Mouse (Mus musculus): ENCODE measurements around the gene Avpi1. TPM values are rescaled to one million over a fixed set of nuclear protein-coding genes. Genes with fewer than 3 reads are reported as not detected.

Avpi1 gene
- polyA plus RNA-seq (2014; fragmentation: Nextera tagmentation; extraction: Ambion mirVana), result 11.1 and 12.9 TPM in 2 replicates

GRCm38 (mm10) chr19:42128787-42129508, at the start of gene Avpi1:
TSS of gene Avpi1 (minus strand) at chr19:42129059.
- Histone ChIP-seq H3K36me3 (ENCODE audit: control insufficient read depth, insufficient read depth, low read length) (no peaks in the 10 kb centered on the region), H3K27ac (ENCODE audit: low read depth, low read length) (no peak within 1 kb of the TSS), H3K9ac (ENCODE audit: low read length) (peak within 1 kb of the TSS; percentile 71), H3K4me3 (ENCODE audit: low read depth, low read length) (peak within 1 kb of the TSS; percentile 54), H3K27me3 (ENCODE audit: control insufficient read depth, insufficient read depth, low read length) (peaks cover 3% of the 10 kb centered on the region; the same call in 1 of the 2 replicates), H3K4me2 (peak within 1 kb of the TSS; percentile 96), H3K9me3 (ENCODE audit: control insufficient read depth, low read length) (no peaks in the 10 kb centered on the region), H3K4me1 (ENCODE audit: control insufficient read depth, insufficient read depth, low read length) (peaks cover 6% of the 10 kb centered on the region)
- ATAC-seq (ENCODE audit: low FRiP score) (peak; percentile 98), DNase-seq (ENCODE audit: low spot score, missing footprints) (peak; percentile 99)
- under 1% methylated on average over 54 of the region's 54 CpGs for WGBS

- Histone ChIP-seq H3K9ac (ENCODE audit: low read length) (no peak overlapping the region), H3K9me3 (ENCODE audit: control insufficient read depth, low read length) (no peaks in the 10 kb centered on the region), H3K4me1 (ENCODE audit: control insufficient read depth, insufficient read depth, low read length) (no peaks in the 10 kb centered on the region), H3K27ac (ENCODE audit: low read depth, low read length) (no peak overlapping the region), H3K27me3 (ENCODE audit: control insufficient read depth, insufficient read depth, low read length) (no peaks in the 10 kb centered on the region), H3K4me3 (ENCODE audit: low read depth, low read length) (no peak overlapping the region), H3K4me2 (no peak overlapping the region), H3K36me3 (ENCODE audit: control insufficient read depth, insufficient read depth, low read length) (no peaks in the 10 kb centered on the region; the same call in 1 of the 2 replicates)
- WGBS, result 95% methylated on average over 2 of the region's 2 CpGs
- ATAC-seq (ENCODE audit: low FRiP score) (no peak), DNase-seq (ENCODE audit: low spot score, missing footprints) (no peak)
These were observed 48.6 kb upstream of the Avpi1 start for GRCm38 (mm10) chr19:42177461-42177860.

- no peaks in the 10 kb centered on the region for H3K4me1 ChIP-seq (ENCODE audit: control insufficient read depth, insufficient read depth, low read length)
- no peak for ATAC-seq (ENCODE audit: low FRiP score)
- H3K4me2 ChIP-seq, result no peak overlapping the region
- DNase-seq (ENCODE audit: low spot score, missing footprints), result no peak
- no peak overlapping the region for H3K4me3 ChIP-seq (ENCODE audit: low read depth, low read length)
- H3K9me3 ChIP-seq (ENCODE audit: control insufficient read depth, low read length), result no peaks in the 10 kb centered on the region
- no peak overlapping the region for H3K27ac ChIP-seq (ENCODE audit: low read depth, low read length)
- no peaks in the 10 kb centered on the region; the same call in 1 of the 2 replicates for H3K36me3 ChIP-seq (ENCODE audit: control insufficient read depth, insufficient read depth, low read length)
- no peaks in the 10 kb centered on the region for H3K27me3 ChIP-seq (ENCODE audit: control insufficient read depth, insufficient read depth, low read length)
- 72% methylated on average over 7 of the region's 7 CpGs for WGBS
- no peak overlapping the region for H3K9ac ChIP-seq (ENCODE audit: low read length)
These were observed 48.0 kb upstream of the Avpi1 start for GRCm38 (mm10) chr19:42176841-42177240.

- Histone ChIP-seq H3K4me1 (ENCODE audit: control insufficient read depth, insufficient read depth, low read length) (peaks cover 9% of the 10 kb centered on the region; the same call in 1 of the 2 replicates), H3K27me3 (ENCODE audit: control insufficient read depth, insufficient read depth, low read length) (no peaks in the 10 kb centered on the region), H3K9ac (ENCODE audit: low read length) (peak overlapping the region; percentile 84), H3K4me3 (ENCODE audit: low read depth, low read length) (peak overlapping the region; percentile 79), H3K27ac (ENCODE audit: low read depth, low read length) (no peak overlapping the region), H3K36me3 (ENCODE audit: control insufficient read depth, insufficient read depth, low read length) (no peaks in the 10 kb centered on the region), H3K4me2 (peak overlapping the region; percentile 86), H3K9me3 (ENCODE audit: control insufficient read depth, low read length) (no peaks in the 10 kb centered on the region)
- peak; percentile 93 for ATAC-seq (ENCODE audit: low FRiP score)
- 2% methylated on average over 45 of the region's 56 CpGs for WGBS
- peak; percentile 99 for DNase-seq (ENCODE audit: low spot score, missing footprints)
These were observed 41.4 kb upstream of the Avpi1 start for GRCm38 (mm10) chr19:42170025-42170969.

GRCm38 (mm10) chr19:42169322-42169975, 40.6 kb upstream of the Avpi1 start:
- DNase-seq (ENCODE audit: low spot score, missing footprints) (no peak), ATAC-seq (ENCODE audit: low FRiP score) (no peak)
- WGBS, result 80% methylated on average over 10 of the region's 10 CpGs
- H3K27ac ChIP-seq (ENCODE audit: low read depth, low read length), result no peak overlapping the region
- peaks cover 9% of the 10 kb centered on the region; the same call in 1 of the 2 replicates for H3K4me1 ChIP-seq (ENCODE audit: control insufficient read depth, insufficient read depth, low read length)
- no peaks in the 10 kb centered on the region for H3K36me3 ChIP-seq (ENCODE audit: control insufficient read depth, insufficient read depth, low read length)
- H3K4me3 ChIP-seq (ENCODE audit: low read depth, low read length), result no peak overlapping the region
- H3K4me2 ChIP-seq, result no peak overlapping the region
- H3K9me3 ChIP-seq (ENCODE audit: control insufficient read depth, low read length), result no peaks in the 10 kb centered on the region
- H3K27me3 ChIP-seq (ENCODE audit: control insufficient read depth, insufficient read depth, low read length), result no peaks in the 10 kb centered on the region
- H3K9ac ChIP-seq (ENCODE audit: low read length), result no peak overlapping the region

GRCm38 (mm10) chr19:42167489-42167888, 38.6 kb upstream of the Avpi1 start:
- no peak for ATAC-seq (ENCODE audit: low FRiP score)
- Histone ChIP-seq H3K27me3 (ENCODE audit: control insufficient read depth, insufficient read depth, low read length) (no peaks in the 10 kb centered on the region), H3K27ac (ENCODE audit: low read depth, low read length) (no peak overlapping the region), H3K4me1 (ENCODE audit: control insufficient read depth, insufficient read depth, low read length) (peaks cover 9% of the 10 kb centered on the region; the same call in 1 of the 2 replicates), H3K9ac (ENCODE audit: low read length) (no peak overlapping the region), H3K36me3 (ENCODE audit: control insufficient read depth, insufficient read depth, low read length) (no peaks in the 10 kb centered on the region), H3K4me3 (ENCODE audit: low read depth, low read length) (no peak overlapping the region), H3K4me2 (no peak overlapping the region), H3K9me3 (ENCODE audit: control insufficient read depth, low read length) (no peaks in the 10 kb centered on the region)
- WGBS, result 69% methylated on average over 9 of the region's 9 CpGs
- DNase-seq (ENCODE audit: low spot score, missing footprints), result no peak

GRCm38 (mm10) chr19:42166766-42167165, 37.9 kb upstream of the Avpi1 start:
- Histone ChIP-seq H3K27ac (ENCODE audit: low read depth, low read length) (no peak overlapping the region), H3K4me2 (no peak overlapping the region), H3K36me3 (ENCODE audit: control insufficient read depth, insufficient read depth, low read length) (no peaks in the 10 kb centered on the region), H3K27me3 (ENCODE audit: control insufficient read depth, insufficient read depth, low read length) (no peaks in the 10 kb centered on the region), H3K4me1 (ENCODE audit: control insufficient read depth, insufficient read depth, low read length) (peaks cover 9% of the 10 kb centered on the region; the same call in 1 of the 2 replicates), H3K9me3 (ENCODE audit: control insufficient read depth, low read length) (no peaks in the 10 kb centered on the region), H3K9ac (ENCODE audit: low read length) (no peak overlapping the region), H3K4me3 (ENCODE audit: low read depth, low read length) (no peak overlapping the region)
- WGBS, result 57% methylated on average over 3 of the region's 3 CpGs
- ATAC-seq (ENCODE audit: low FRiP score) (no peak), DNase-seq (ENCODE audit: low spot score, missing footprints) (no peak)

- peak; percentile 99 for DNase-seq (ENCODE audit: low spot score, missing footprints)
- peak overlapping the region; percentile 2; the same call in 1 of the 2 replicates for H3K4me3 ChIP-seq (ENCODE audit: low read depth, low read length)
- peak overlapping the region; percentile 30; the same call in 1 of the 2 replicates for H3K4me2 ChIP-seq
- 2% methylated on average over 12 of the region's 12 CpGs for WGBS
- ATAC-seq (ENCODE audit: low FRiP score), result no peak
- no peaks in the 10 kb centered on the region for H3K27me3 ChIP-seq (ENCODE audit: control insufficient read depth, insufficient read depth, low read length)
- H3K27ac ChIP-seq (ENCODE audit: low read depth, low read length), result no peak overlapping the region
- no peak overlapping the region for H3K9ac ChIP-seq (ENCODE audit: low read length)
- no peaks in the 10 kb centered on the region for H3K36me3 ChIP-seq (ENCODE audit: control insufficient read depth, insufficient read depth, low read length)
- H3K9me3 ChIP-seq (ENCODE audit: control insufficient read depth, low read length), result no peaks in the 10 kb centered on the region
- H3K4me1 ChIP-seq (ENCODE audit: control insufficient read depth, insufficient read depth, low read length), result peaks cover 3% of the 10 kb centered on the region; the same call in 1 of the 2 replicates
These were observed 37.3 kb upstream of the Avpi1 start for GRCm38 (mm10) chr19:42166130-42166529.
